ENCODE assay signal across 16 mouse cellular contexts in genomic region chr1:137806742-137807141, GRCm38 (mm10).
DNase-seq lines count a peak whose midpoint lies in the region; ATAC-seq and TF ChIP-seq lines count a peak whose summit lies in the region.
"Had no signal": no experiment of that assay in that cellular context is flagged by ENCODE, and none has a peak within 500 bp of the region (broad histone marks: within the 10 kb centered on the region; RNA-seq: fewer than 3 reads in every experiment).

No protein-coding gene starts in this region.

- no peak for TF ChIP-seq POLR2A in spleen, adult 2 months (IDR thresholded peaks at IDR 0.05; ENCODE audit: low read depth, low read length)
- TF ChIP-seq POLR2A in lung, adult 2 months (IDR thresholded peaks at IDR 0.05; ENCODE audit: borderline replicate concordance, extremely low read depth, low read depth, low read length) = no peak

- H3K27me3 ChIP-seq in spleen, adult 2 months (ENCODE audit: control insufficient read depth, insufficient read depth, low read length) = no peaks in the 10 kb centered on the region
- no peaks in the 10 kb centered on the region for H3K27me3 ChIP-seq in liver, embryonic 11.5 days (replicated peaks; ENCODE audit: control insufficient read depth, insufficient read depth, low read length)
- H3K27me3 ChIP-seq: embryonic facial prominence, embryonic 13.5 days; forebrain, embryonic 13.5 days had no signal

- H3K4me1 ChIP-seq in spleen, adult 2 months (ENCODE audit: control insufficient read depth, insufficient read depth, insufficient read length) = peaks cover 2% of the 10 kb centered on the region; the same call in 1 of the 2 replicates
- no peaks in the 10 kb centered on the region; the same call in 1 of the 2 replicates for H3K4me1 ChIP-seq in liver, embryonic 11.5 days (replicated peaks; ENCODE audit: control insufficient read depth, insufficient read depth, low read length)
- H3K4me1 ChIP-seq in lung, adult 2 months (ENCODE audit: control insufficient read depth, insufficient read depth, low read length) = no peaks in the 10 kb centered on the region
- H3K4me1 ChIP-seq: embryonic facial prominence, embryonic 13.5 days; forebrain, embryonic 13.5 days had no signal

- H3K27ac ChIP-seq in spleen, adult 2 months (ENCODE audit: insufficient read depth, low read length) = no peak overlapping the region
- H3K27ac ChIP-seq in liver, embryonic 11.5 days (ENCODE audit: low read depth, low read length) = no peak overlapping the region
- H3K27ac ChIP-seq: embryonic facial prominence, embryonic 13.5 days; forebrain, embryonic 13.5 days; stomach, postnatal 0 days had no signal

- peak; percentile 5 to 19 for DNase-seq in spleen, adult 2 months (ENCODE audit: low read depth in 1 of 2, low spot score in 2 of 2)
- DNase-seq in spleen, adult 12 weeks (ENCODE audit: low spot score) = no peak
- DNase-seq in liver, embryonic 11.5 days (ENCODE audit: low spot score) = no peak
- DNase-seq in naive thymus-derived CD4-positive, alpha-beta T cell, adult 2 months (ENCODE audit: low read depth) = peak; percentile 60
- DNase-seq in thymus, postnatal 4 days = peak; percentile 64
- DNase-seq in urinary bladder, postnatal 4 days (ENCODE audit: low spot score in 2 of 2) = no peak
- no peak for DNase-seq in lung, adult 2 months
- DNase-seq in cerebellum, adult 9-10 months = no peak
- DNase-seq: cerebellum, adult 9-11 months; gastrocnemius, postnatal 14 days; kidney, postnatal 10 days; lung, adult 18-20 months had no signal

- no peaks in the 10 kb centered on the region for H3K9me3 ChIP-seq in liver, embryonic 11.5 days (ENCODE audit: control insufficient read depth, low read length)
- H3K9me3 ChIP-seq: embryonic facial prominence, embryonic 13.5 days; forebrain, embryonic 13.5 days had no signal

- 4% methylated on average over 8 of the region's 8 CpGs for WGBS in spleen, adult 2 months
- WGBS in liver, embryonic 11.5 days = 35% methylated on average over 8 of the region's 8 CpGs
- 42% methylated on average over 8 of the region's 8 CpGs for WGBS in lung, adult 2 months

- H3K9ac ChIP-seq in liver, embryonic 11.5 days (ENCODE audit: low read depth, low read length) = no peak overlapping the region
- H3K9ac ChIP-seq: embryonic facial prominence, embryonic 13.5 days; forebrain, embryonic 13.5 days had no signal

- peak overlapping the region; percentile 52; the same call in 1 of the 2 replicates for H3K4me3 ChIP-seq in spleen, adult 2 months (ENCODE audit: extremely low read depth, insufficient read depth, insufficient read length)
- no peak overlapping the region for H3K4me3 ChIP-seq in liver, embryonic 11.5 days (ENCODE audit: low read depth, low read length)
- H3K4me3 ChIP-seq in lung, adult 2 months (replicated peaks; ENCODE audit: extremely low read depth, low read depth, low read length) = no peak overlapping the region
- H3K4me3 ChIP-seq: embryonic facial prominence, embryonic 13.5 days; forebrain, embryonic 13.5 days had no signal

- no peaks in the 10 kb centered on the region for H3K36me3 ChIP-seq in spleen, adult 2 months (ENCODE audit: control insufficient read depth, insufficient read depth, low read length)
- no peaks in the 10 kb centered on the region for H3K36me3 ChIP-seq in liver, embryonic 11.5 days (ENCODE audit: control insufficient read depth, insufficient read depth, low read length)
- H3K36me3 ChIP-seq: embryonic facial prominence, embryonic 13.5 days had no signal

- 0 out of 2 replicates have a peak, but pooled peaks have one; percentile 41 for ATAC-seq in liver, embryonic 11.5 days (replicated peaks; ENCODE audit: low FRiP score)
- ATAC-seq: forebrain, embryonic 13.5 days had no signal

- H3K4me2 ChIP-seq in liver, embryonic 11.5 days = no peak overlapping the region; the same call in 1 of the 2 replicates
- H3K4me2 ChIP-seq: embryonic facial prominence, embryonic 13.5 days; forebrain, embryonic 13.5 days; midbrain, embryonic 11.5 days had no signal

- no peak for TF ChIP-seq CTCF in spleen, adult 2 months (IDR thresholded peaks at IDR 0.05; ENCODE audit: extremely low read depth, insufficient read depth, insufficient read length, insufficient replicate concordance)
- TF ChIP-seq CTCF in lung, adult 2 months (IDR thresholded peaks at IDR 0.05; ENCODE audit: insufficient read depth, low read length) = no peak

Comparison
In these comparisons a context has a peak if more than half of its experiments do, and no peak if none do; other contexts are left out.
1. DNase-seq: peak in spleen, adult 2 months (2 of 2), naive thymus-derived CD4-positive, alpha-beta T cell, adult 2 months (single experiment) and thymus, postnatal 4 days (single experiment); none in spleen, adult 12 weeks (single experiment), liver, embryonic 11.5 days (single experiment), urinary bladder, postnatal 4 days (0 of 2), lung, adult 2 months (single experiment) and cerebellum, adult 9-10 months (single experiment).